In the genomic region with DNA sequence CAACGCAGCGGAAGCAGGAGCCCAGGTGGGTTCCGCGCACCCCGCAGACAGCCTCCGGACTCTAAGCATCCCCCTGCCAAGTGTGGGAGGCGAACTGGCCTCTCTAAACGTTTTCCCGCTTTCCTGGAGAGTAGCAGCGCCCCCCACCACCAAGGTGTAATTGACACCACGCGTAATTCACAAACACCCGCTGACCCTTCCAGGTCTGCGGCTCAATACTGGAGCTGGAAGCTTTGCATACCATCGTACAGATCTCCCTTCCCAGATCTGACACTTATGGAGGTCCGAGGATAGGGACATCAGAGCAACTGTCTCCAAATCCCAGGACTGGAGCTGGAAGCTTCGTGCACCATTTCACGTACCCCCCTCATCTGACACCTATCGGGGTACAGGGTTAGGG, we compare ENCODE assay signal across 11 mouse cellular contexts. TPM values are rescaled to one million over a fixed set of nuclear protein-coding genes. Genes with fewer than 3 reads are reported as not detected.
DNase-seq lines count a peak whose midpoint lies in the region; ATAC-seq lines count a peak whose summit lies in the region.
"Had no signal": no experiment of that assay in that cellular context is flagged by ENCODE, and none has a peak within 500 bp of the region (broad histone marks: within the 10 kb centered on the region; RNA-seq: fewer than 3 reads in every experiment).

No protein-coding gene starts in this region.

- H3K36me3 ChIP-seq in heart, embryonic 16.5 days (ENCODE audit: control insufficient read depth, insufficient read depth) = no peaks in the 10 kb centered on the region
- H3K36me3 ChIP-seq in embryonic facial prominence, embryonic 12.5 days = no peaks in the 10 kb centered on the region
- H3K36me3 ChIP-seq in intestine, embryonic 15.5 days = no peaks in the 10 kb centered on the region
- H3K36me3 ChIP-seq in neural tube, embryonic 12.5 days = no peaks in the 10 kb centered on the region

- peaks cover 16% of the 10 kb centered on the region for H3K4me1 ChIP-seq in heart, embryonic 16.5 days (ENCODE audit: control insufficient read depth, insufficient read depth, low read length)
- peaks cover 24% of the 10 kb centered on the region for H3K4me1 ChIP-seq in embryonic facial prominence, embryonic 12.5 days
- peaks cover 28% of the 10 kb centered on the region for H3K4me1 ChIP-seq in intestine, embryonic 15.5 days (replicated peaks)
- peaks cover 31% of the 10 kb centered on the region for H3K4me1 ChIP-seq in neural tube, embryonic 12.5 days

- no peak overlapping the region for H3K27ac ChIP-seq in heart, embryonic 16.5 days (ENCODE audit: low read length)
- no peak overlapping the region for H3K27ac ChIP-seq in embryonic facial prominence, embryonic 12.5 days
- no peak overlapping the region for H3K27ac ChIP-seq in intestine, embryonic 15.5 days
- H3K27ac ChIP-seq in neural tube, embryonic 12.5 days = no peak overlapping the region

- peak overlapping the region; percentile 62 for H3K4me3 ChIP-seq in heart, embryonic 16.5 days (ENCODE audit: low read length)
- peak overlapping the region; percentile 52 for H3K4me3 ChIP-seq in embryonic facial prominence, embryonic 12.5 days
- peak overlapping the region; percentile 50 for H3K4me3 ChIP-seq in intestine, embryonic 15.5 days (replicated peaks)
- peak overlapping the region; percentile 48 for H3K4me3 ChIP-seq in neural tube, embryonic 12.5 days
- H3K4me3 ChIP-seq: myocyte had no signal

- H3K27me3 ChIP-seq in heart, embryonic 16.5 days (ENCODE audit: control insufficient read depth, insufficient read depth, low read length) = peaks cover 46% of the 10 kb centered on the region
- H3K27me3 ChIP-seq in embryonic facial prominence, embryonic 12.5 days = peaks cover 37% of the 10 kb centered on the region
- H3K27me3 ChIP-seq in intestine, embryonic 15.5 days (replicated peaks) = peaks cover 32% of the 10 kb centered on the region
- peaks cover 34% of the 10 kb centered on the region for H3K27me3 ChIP-seq in neural tube, embryonic 12.5 days (replicated peaks)

- 3% methylated on average over 19 of the region's 19 CpGs for WGBS in heart, embryonic 16.5 days
- WGBS in embryonic facial prominence, embryonic 12.5 days = 2% methylated on average over 19 of the region's 19 CpGs
- 3% methylated on average over 19 of the region's 19 CpGs for WGBS in intestine, embryonic 15.5 days
- 1% methylated on average over 19 of the region's 19 CpGs for WGBS in neural tube, embryonic 12.5 days

- ATAC-seq in heart, embryonic 16.5 days (replicated peaks; ENCODE audit: extremely low read depth, insufficient read depth, low FRiP score) = no peak
- ATAC-seq in embryonic facial prominence, embryonic 12.5 days (ENCODE audit: insufficient number of reproducible peaks, insufficient read depth, low FRiP score, low TSS enrichment) = no peak
- ATAC-seq in intestine, embryonic 15.5 days = no peak
- no peak for ATAC-seq in neural tube, embryonic 12.5 days (ENCODE audit: low FRiP score, low read depth)

- H3K9me3 ChIP-seq in heart, embryonic 16.5 days (replicated peaks; ENCODE audit: control insufficient read depth, low read length) = 0 out of 2 replicates have a peak, but pooled peaks cover 4% of the 10 kb centered on the region
- H3K9me3 ChIP-seq in embryonic facial prominence, embryonic 12.5 days = no peaks in the 10 kb centered on the region
- H3K9me3 ChIP-seq in intestine, embryonic 15.5 days = no peaks in the 10 kb centered on the region
- no peaks in the 10 kb centered on the region for H3K9me3 ChIP-seq in neural tube, embryonic 12.5 days

- DNase-seq in heart, postnatal 4 days = no peak
- DNase-seq in B cell, adult 2 months = no peak
- DNase-seq in adrenal gland, adult 18-20 months (ENCODE audit: low spot score in 2 of 2) = no peak
- DNase-seq in spleen, postnatal 14 days (ENCODE audit: low spot score in 2 of 2) = no peak
- DNase-seq: gastrocnemius, postnatal 36 days; thymus, postnatal 25 days had no signal

- H3K9ac ChIP-seq in heart, embryonic 16.5 days (ENCODE audit: low read length) = no peak overlapping the region; the same call in 1 of the 2 replicates
- peak overlapping the region; percentile 40 for H3K9ac ChIP-seq in embryonic facial prominence, embryonic 12.5 days
- no peak overlapping the region for H3K9ac ChIP-seq in intestine, embryonic 15.5 days
- peak overlapping the region; percentile 56; the same call in 1 of the 2 replicates for H3K9ac ChIP-seq in neural tube, embryonic 12.5 days

- peak overlapping the region; percentile 94 for H3K4me2 ChIP-seq in heart, embryonic 16.5 days (ENCODE audit: low read depth, low read length)
- H3K4me2 ChIP-seq in embryonic facial prominence, embryonic 12.5 days (replicated peaks) = peak overlapping the region; percentile 98
- H3K4me2 ChIP-seq in intestine, embryonic 15.5 days (replicated peaks) = peak overlapping the region; percentile 99
- peak overlapping the region; percentile 99 for H3K4me2 ChIP-seq in neural tube, embryonic 12.5 days (replicated peaks)

RNA-seq across cellular contexts. Expression of gene Zfp64, which starts 43.9 kb away (rescaled TPM):
- 16.3 and 18.3 TPM in 2 replicates for polyA plus RNA-seq in heart, embryonic 16.5 days (2015; fragmentation: Nextera tagmentation; extraction: Ambion mirVana)
- total RNA-seq in heart, postnatal 4 days (2021) = 10 to 100 TPM; 12.2 to 13.3 TPM
- polyA plus RNA-seq in embryonic facial prominence, embryonic 12.5 days (2016; fragmentation: Nextera tagmentation; extraction: Ambion mirVana) = 47.7 and 48.3 TPM in 2 replicates
- 29.3 and 31.9 TPM in 2 replicates for polyA plus RNA-seq in intestine, embryonic 15.5 days (2015; fragmentation: Nextera tagmentation; extraction: Ambion mirVana)
- polyA plus RNA-seq in neural tube, embryonic 12.5 days (2016; fragmentation: Nextera tagmentation; extraction: Ambion mirVana) = 30.8 and 31.3 TPM in 2 replicates
- total RNA-seq in adrenal gland, adult 18-20 months (2021) = 10 to 100 TPM; 13.6 to 15.0 TPM

Comparison
In these comparisons a context has a peak if more than half of its experiments do, and no peak if none do; other contexts are left out.
1. H3K9ac ChIP-seq: peak in embryonic facial prominence, embryonic 12.5 days (single experiment) and neural tube, embryonic 12.5 days (single experiment); none in heart, embryonic 16.5 days (single experiment) and intestine, embryonic 15.5 days (single experiment).
2. Peak in every context shown above with its lines, with median percentiles within 50 percentile points of each other: H3K4me2 ChIP-seq and H3K4me3 ChIP-seq.